Mouse (Mus musculus): ENCODE measurements around the gene Abca1. TPM values are rescaled to one million over a fixed set of nuclear protein-coding genes. Genes with fewer than 3 reads are reported as not detected.

Gene Abca1
- total and polyA plus RNA-seq, 3 experiments, result 8.4 to 9.0 TPM; not detected in 1

GRCm38 (mm10) chr4:53186573-53186972 lies 26.9 kb upstream of the Abca1 start:
- Histone ChIP-seq H3K36me3 (ENCODE audit: control insufficient read depth in 1 of 2, insufficient read depth in 2 of 2, low read length in 2 of 2) (peaks cover 0 to 4% of the 10 kb centered on the region in 2 experiments; a peak in 1 of 4 replicates), H3K9ac (ENCODE audit: control insufficient read depth, low read depth, low read length, poor library complexity, severe bottlenecking) (no peak overlapping the region), H3K79me2 (ENCODE audit: control insufficient read depth, insufficient read depth, low read length, poor library complexity) (no peaks in the 10 kb centered on the region), H3K4me3 (ENCODE audit: control insufficient read depth in 1 of 2, insufficient read depth in 1 of 2, low read depth in 2 of 2, low read length in 2 of 2) (no peak overlapping the region), H3K9me3 (replicated peaks; ENCODE audit: insufficient read depth, low read length) (no peaks in the 10 kb centered on the region), H3K27me3 (ENCODE audit: control insufficient read depth in 1 of 2, insufficient read depth in 2 of 2, low read length in 2 of 2) (no peaks in the 10 kb centered on the region), H3K4me1 (ENCODE audit: control insufficient read depth in 1 of 2, insufficient read depth in 2 of 2, low read length in 2 of 2) (peaks cover 10 to 12% of the 10 kb centered on the region in 2 experiments), H3K27ac (ENCODE audit: control insufficient read depth, low read depth, low read length) (no peak overlapping the region)
- DNase-seq (ENCODE audit: low read depth, low spot score), result no peak
- TF ChIP-seq ZNF384 (IDR thresholded peaks at IDR 0.05; ENCODE audit: low read depth, low read length) (peak; percentile 14; the same call in 1 of the 2 replicates), HCFC1 (IDR thresholded peaks at IDR 0.05; ENCODE audit: low read depth, low read length) (no peak)

GRCm38 (mm10) chr4:53186141-53186540 lies 26.4 kb upstream of the Abca1 start:
- DNase-seq (ENCODE audit: low read depth, low spot score), result no peak
- no peak overlapping the region for H3K4me3 ChIP-seq (ENCODE audit: control insufficient read depth in 1 of 2, insufficient read depth in 1 of 2, low read depth in 2 of 2, low read length in 2 of 2)
- H3K27me3 ChIP-seq (ENCODE audit: control insufficient read depth in 1 of 2, insufficient read depth in 2 of 2, low read length in 2 of 2), result no peaks in the 10 kb centered on the region
- H3K9me3 ChIP-seq (replicated peaks; ENCODE audit: insufficient read depth, low read length), result no peaks in the 10 kb centered on the region
- no peak overlapping the region for H3K27ac ChIP-seq (ENCODE audit: control insufficient read depth, low read depth, low read length)
- TF ChIP-seq TCF12 (IDR thresholded peaks at IDR 0.05; ENCODE audit: low read depth, low read length), result no peak
- no peak for TF ChIP-seq CHD2 (IDR thresholded peaks at IDR 0.05; ENCODE audit: low read length)
- TF ChIP-seq ZC3H11A (IDR thresholded peaks at IDR 0.05; ENCODE audit: low read depth, low read length), result no peak
- no peak for TF ChIP-seq E2F4 (IDR thresholded peaks at IDR 0.05; ENCODE audit: borderline replicate concordance, low read depth, low read length)
- TF ChIP-seq SMC3 (IDR thresholded peaks at IDR 0.05; ENCODE audit: low read depth, low read length), result no peak
- TF ChIP-seq NELFE (IDR thresholded peaks at IDR 0.05; ENCODE audit: low read depth, low read length), result no peak
- TF ChIP-seq MAX (IDR thresholded peaks at IDR 0.05; ENCODE audit: low read length), result no peak
- TF ChIP-seq MAZ (IDR thresholded peaks at IDR 0.05; ENCODE audit: low read depth, low read length), result no peak
- TF ChIP-seq POLR2A (IDR thresholded peaks at IDR 0.05; ENCODE audit: control insufficient read depth in 1 of 2, insufficient read depth in 1 of 2, low read depth in 1 of 2, low read length in 2 of 2, poor library complexity in 1 of 2), result no peak
- TF ChIP-seq CTCF (IDR thresholded peaks at IDR 0.05 in 2 of 3, conservative IDR thresholded peaks at IDR 0.05 in 1 of 3; ENCODE audit: control insufficient read depth in 1 of 3, insufficient read depth in 1 of 3, low read depth in 2 of 3, low read length in 3 of 3, poor library complexity in 1 of 3, severe bottlenecking in 1 of 3), result no peak
- no peak for TF ChIP-seq NRF1 (IDR thresholded peaks at IDR 0.05; ENCODE audit: insufficient read depth, low read depth, low read length, poor library complexity, severe bottlenecking)
- TF ChIP-seq GATA1 (IDR thresholded peaks at IDR 0.05; ENCODE audit: low read depth, low read length), result no peak
- no peak overlapping the region for H3K9ac ChIP-seq (ENCODE audit: control insufficient read depth, low read depth, low read length, poor library complexity, severe bottlenecking)
- H3K4me1 ChIP-seq (ENCODE audit: control insufficient read depth in 1 of 2, insufficient read depth in 2 of 2, low read length in 2 of 2), result peaks cover 10 to 12% of the 10 kb centered on the region in 2 experiments
- H3K36me3 ChIP-seq (ENCODE audit: control insufficient read depth in 1 of 2, insufficient read depth in 2 of 2, low read length in 2 of 2), result peaks cover 0 to 6% of the 10 kb centered on the region in 2 experiments; a peak in 1 of 4 replicates
- H3K79me2 ChIP-seq (ENCODE audit: control insufficient read depth, insufficient read depth, low read length, poor library complexity), result no peaks in the 10 kb centered on the region

- H3K4me3 ChIP-seq (ENCODE audit: control insufficient read depth in 1 of 2, insufficient read depth in 1 of 2, low read depth in 2 of 2, low read length in 2 of 2), result no peak overlapping the region
- no peak for DNase-seq (ENCODE audit: low read depth, low spot score)
- H3K36me3 ChIP-seq (ENCODE audit: control insufficient read depth in 1 of 2, insufficient read depth in 2 of 2, low read length in 2 of 2), result peaks cover 0 to 2% of the 10 kb centered on the region in 2 experiments; a peak in 1 of 4 replicates
- H3K9me3 ChIP-seq (replicated peaks; ENCODE audit: insufficient read depth, low read length), result no peaks in the 10 kb centered on the region
- TF ChIP-seq ZMIZ1 (IDR thresholded peaks at IDR 0.05; ENCODE audit: low read depth, low read length) (no peak), JUND (IDR thresholded peaks at IDR 0.05; ENCODE audit: low read depth, low read length) (no peak), USF1 (IDR thresholded peaks at IDR 0.05; ENCODE audit: low read depth, low read length) (no peak), ELF1 (IDR thresholded peaks at IDR 0.05; ENCODE audit: low read depth, low read length) (no peak), BHLHE40 (IDR thresholded peaks at IDR 0.05; ENCODE audit: borderline replicate concordance, low read depth, low read length) (no peak), SMC3 (IDR thresholded peaks at IDR 0.05; ENCODE audit: low read depth, low read length) (no peak), UBTF (IDR thresholded peaks at IDR 0.05; ENCODE audit: borderline replicate concordance, insufficient read depth, low read depth, low read length) (no peak), TAL1 (IDR thresholded peaks at IDR 0.05; ENCODE audit: low read length) (no peak), MYB (IDR thresholded peaks at IDR 0.05; ENCODE audit: low read depth, low read length) (no peak), MAX (IDR thresholded peaks at IDR 0.05; ENCODE audit: low read length) (no peak), ZC3H11A (IDR thresholded peaks at IDR 0.05; ENCODE audit: low read depth, low read length) (no peak), MAZ (IDR thresholded peaks at IDR 0.05; ENCODE audit: low read depth, low read length) (no peak), POLR2AphosphoS5 (IDR thresholded peaks at IDR 0.05; ENCODE audit: borderline replicate concordance, low read depth, low read length) (no peak), ZKSCAN1 (IDR thresholded peaks at IDR 0.05; ENCODE audit: low read depth, low read length) (no peak), ZNF384 (IDR thresholded peaks at IDR 0.05; ENCODE audit: low read depth, low read length) (no peak), CHD1 (IDR thresholded peaks at IDR 0.05; ENCODE audit: low read depth, low read length) (no peak), RAD21 (IDR thresholded peaks at IDR 0.05; ENCODE audit: low read depth, low read length) (no peak), MYC (IDR thresholded peaks at IDR 0.05; ENCODE audit: low read depth, low read length) (no peak)
- no peaks in the 10 kb centered on the region for H3K27me3 ChIP-seq (ENCODE audit: control insufficient read depth in 1 of 2, insufficient read depth in 2 of 2, low read length in 2 of 2)
- no peaks in the 10 kb centered on the region for H3K79me2 ChIP-seq (ENCODE audit: control insufficient read depth, insufficient read depth, low read length, poor library complexity)
- H3K4me1 ChIP-seq (ENCODE audit: control insufficient read depth in 1 of 2, insufficient read depth in 2 of 2, low read length in 2 of 2), result peaks cover 0 to 7% of the 10 kb centered on the region in 2 experiments; a peak in 2 of 4 replicates
- H3K27ac ChIP-seq (ENCODE audit: control insufficient read depth, low read depth, low read length), result no peak overlapping the region
- no peak overlapping the region for H3K9ac ChIP-seq (ENCODE audit: control insufficient read depth, low read depth, low read length, poor library complexity, severe bottlenecking)
Measured at GRCm38 (mm10) chr4:53181479-53181878, 21.8 kb upstream of the Abca1 start.

Data from MEL (cell line).